Mouse (Mus musculus) hindbrain, embryonic 11.5 days (tissue): Measurements from ENCODE around the gene Adk. TPM values are rescaled to one million over a fixed set of nuclear protein-coding genes. Genes with fewer than 3 reads are reported as not detected.

ENCODE experiments used
- ATAC-seq: fragments of 200-750 bp; cut with Nextera tagmentation; 2 replicates; pipeline ENCODE4 v1.8.0; 2017; ENCODE audit warnings: mild to moderate bottlenecking, moderate TSS enrichment, moderate library complexity; ENCODE audit not compliant: low FRiP score
- DNase-seq: peaks from one replicate; pipeline ENCODE4 v3.0.0-alpha.2; 2015; ENCODE audit warnings: low spot score
- H3K27ac ChIP-seq: fragments of 300-500 bp; sonication (generic); 2 replicates; pipeline ENCODE4 v1.5.1; 2014; ENCODE audit warnings: mild to moderate bottlenecking, low read depth, low read length
- H3K27me3 ChIP-seq: fragments of 300-500 bp; sonication (generic); 2 replicates; pipeline ENCODE4 v1.6.1; 2014; ENCODE audit warnings: mild to moderate bottlenecking, low read length, moderate library complexity, mixed read lengths; ENCODE audit not compliant: control insufficient read depth, insufficient read depth
- H3K36me3 ChIP-seq: fragments of 300-500 bp; sonication (generic); 2 replicates; pipeline ENCODE4 v1.6.1; 2014; ENCODE audit warnings: mild to moderate bottlenecking, low read length, moderate library complexity, mixed read lengths; ENCODE audit not compliant: control insufficient read depth, insufficient read depth
- H3K4me1 ChIP-seq: fragments of 300-500 bp; sonication (generic); replicated peaks from 2 replicates; pipeline ENCODE4 v1.6.1; 2014; ENCODE audit warnings: low read length, mixed read lengths; ENCODE audit not compliant: control insufficient read depth, insufficient read depth
- H3K4me2 ChIP-seq: fragments of 300-500 bp; sonication (generic); replicated peaks from 2 replicates; pipeline ENCODE4 v1.6.1; 2014; ENCODE audit warnings: mild to moderate bottlenecking, low read depth, low read length
- H3K4me3 ChIP-seq: fragments of 300-500 bp; sonication (generic); 2 replicates; pipeline ENCODE4 v1.5.1; 2014; ENCODE audit warnings: low read depth, low read length
- H3K9ac ChIP-seq: fragments of 300-500 bp; sonication (generic); 2 replicates; pipeline ENCODE4 v1.6.1; 2014; ENCODE audit warnings: low read depth, low read length
- H3K9me3 ChIP-seq: fragments of 300-500 bp; sonication (generic); 2 replicates; pipeline ENCODE4 v1.6.1; 2016; ENCODE audit warnings: low read length; ENCODE audit not compliant: control insufficient read depth
- WGBS: fragments of 180-500 bp; shearing (Covaris S2); extraction: QIAGEN DNeasy Blood & Tissue Kit; methylation state at CpG from one replicate; pipeline ENCODE4 v1.1.7; 2014; 5-methylcytosine and 5-hydroxymethylcytosine counted together
- polyA plus RNA-seq: library from polyadenylated mRNA; unstranded; fragments of >200 nt; fragmentation: Nextera tagmentation; extraction: Ambion mirVana; gene quantifications from 2 replicates; pipeline ENCODE4 v1.2.1, GENCODE M21; 2014

Adk gene
- polyA plus RNA-seq, 1 experiment from 2014 or later = 107 TPM

- no peak for DNase-seq
- 90% methylated on average over 7 of the region's 7 CpGs for WGBS
These were observed 403.4 kb downstream of the Adk start for GRCm38 (mm10) chr14:21455654-21456350.

GRCm38 (mm10) chr14:21456526-21456925 lies 404.2 kb downstream of the Adk start:
- ATAC-seq (no peak), DNase-seq (no peak)
- Histone ChIP-seq H3K4me1 (no peaks in the 10 kb centered on the region), H3K27ac (no peak overlapping the region), H3K9me3 (no peaks in the 10 kb centered on the region), H3K4me3 (no peak overlapping the region), H3K4me2 (no peak overlapping the region), H3K36me3 (no peaks in the 10 kb centered on the region), H3K27me3 (no peaks in the 10 kb centered on the region), H3K9ac (no peak overlapping the region)

More at GRCm38 (mm10) chr14:21455654-21456350, 403.4 kb downstream of the Adk start:
- no peak overlapping the region for H3K4me2 ChIP-seq
- no peaks in the 10 kb centered on the region for H3K9me3 ChIP-seq
- H3K36me3 ChIP-seq = no peaks in the 10 kb centered on the region
- H3K4me3 ChIP-seq = no peak overlapping the region
- H3K9ac ChIP-seq = no peak overlapping the region
- H3K4me1 ChIP-seq = no peaks in the 10 kb centered on the region
- H3K27ac ChIP-seq = no peak overlapping the region
- no peak for ATAC-seq
- H3K27me3 ChIP-seq = no peaks in the 10 kb centered on the region

- no peaks in the 10 kb centered on the region for H3K36me3 ChIP-seq
- no peak overlapping the region for H3K4me3 ChIP-seq
- H3K27me3 ChIP-seq = no peaks in the 10 kb centered on the region
- H3K4me1 ChIP-seq = no peaks in the 10 kb centered on the region
- no peaks in the 10 kb centered on the region for H3K9me3 ChIP-seq
- ATAC-seq (no peak), DNase-seq (no peak)
- 81% methylated on average over 5 of the region's 5 CpGs for WGBS
- no peak overlapping the region for H3K9ac ChIP-seq
- no peak overlapping the region for H3K4me2 ChIP-seq
- H3K27ac ChIP-seq = no peak overlapping the region
These were observed 405.5 kb downstream of the Adk start for GRCm38 (mm10) chr14:21457876-21458275.

- Histone ChIP-seq H3K27ac (no peak overlapping the region), H3K4me1 (no peaks in the 10 kb centered on the region), H3K27me3 (no peaks in the 10 kb centered on the region), H3K4me2 (no peak overlapping the region), H3K4me3 (no peak overlapping the region), H3K9ac (no peak overlapping the region), H3K36me3 (no peaks in the 10 kb centered on the region), H3K9me3 (no peaks in the 10 kb centered on the region)
- 87% methylated on average over 7 of the region's 7 CpGs for WGBS
- ATAC-seq (no peak), DNase-seq (no peak)
These were observed 406.3 kb downstream of the Adk start for GRCm38 (mm10) chr14:21458696-21459095.

- Histone ChIP-seq H3K9ac (no peak overlapping the region), H3K9me3 (no peaks in the 10 kb centered on the region), H3K4me2 (no peak overlapping the region), H3K36me3 (no peaks in the 10 kb centered on the region), H3K27ac (no peak overlapping the region), H3K27me3 (no peaks in the 10 kb centered on the region), H3K4me1 (no peaks in the 10 kb centered on the region), H3K4me3 (no peak overlapping the region)
- 98% methylated on average over 4 of the region's 4 CpGs for WGBS
- ATAC-seq = no peak
- no peak for DNase-seq
These were observed 406.8 kb downstream of the Adk start for GRCm38 (mm10) chr14:21459163-21459562.

- no peak for DNase-seq
- no peak overlapping the region for H3K4me2 ChIP-seq
- H3K9me3 ChIP-seq = no peaks in the 10 kb centered on the region
- H3K27me3 ChIP-seq = no peaks in the 10 kb centered on the region
- whole genome bisulfite sequencing = 90% methylated on average over 3 of the region's 3 CpGs
- no peak overlapping the region for H3K27ac ChIP-seq
- H3K9ac ChIP-seq = no peak overlapping the region
- ATAC-seq = no peak
- no peak overlapping the region for H3K4me3 ChIP-seq
- no peaks in the 10 kb centered on the region for H3K36me3 ChIP-seq
- no peaks in the 10 kb centered on the region for H3K4me1 ChIP-seq
These were observed 410.0 kb downstream of the Adk start for GRCm38 (mm10) chr14:21462398-21462797.

- H3K9me3 ChIP-seq = no peaks in the 10 kb centered on the region
- no peak for DNase-seq
- no peaks in the 10 kb centered on the region for H3K4me1 ChIP-seq
- no peak overlapping the region for H3K4me3 ChIP-seq
- no peak overlapping the region for H3K4me2 ChIP-seq
- no peak for ATAC-seq
- no peak overlapping the region for H3K27ac ChIP-seq
- no peaks in the 10 kb centered on the region for H3K27me3 ChIP-seq
- WGBS = 95% methylated on average over 9 of the region's 9 CpGs
- no peak overlapping the region for H3K9ac ChIP-seq
- no peaks in the 10 kb centered on the region for H3K36me3 ChIP-seq
These were observed 410.8 kb downstream of the Adk start for GRCm38 (mm10) chr14:21463117-21463712.

- Histone ChIP-seq H3K4me2 (no peak overlapping the region), H3K4me1 (no peaks in the 10 kb centered on the region), H3K4me3 (no peak overlapping the region), H3K27me3 (no peaks in the 10 kb centered on the region), H3K9ac (no peak overlapping the region), H3K36me3 (no peaks in the 10 kb centered on the region), H3K27ac (no peak overlapping the region), H3K9me3 (no peaks in the 10 kb centered on the region)
- ATAC-seq = no peak
- 75% methylated on average over 5 of the region's 5 CpGs for WGBS
- DNase-seq = no peak
These were observed 418.0 kb downstream of the Adk start for GRCm38 (mm10) chr14:21470386-21470785.

GRCm38 (mm10) chr14:21471975-21472374 lies 419.6 kb downstream of the Adk start:
- Histone ChIP-seq H3K9me3 (no peaks in the 10 kb centered on the region), H3K27me3 (no peaks in the 10 kb centered on the region), H3K4me1 (no peaks in the 10 kb centered on the region), H3K36me3 (no peaks in the 10 kb centered on the region), H3K4me3 (no peak overlapping the region), H3K4me2 (no peak overlapping the region), H3K27ac (no peak overlapping the region), H3K9ac (no peak overlapping the region)
- ATAC-seq (no peak), DNase-seq (no peak)
- 89% methylated on average over 2 of the region's 2 CpGs for WGBS
